Mouse (Mus musculus): Measurements from ENCODE around the gene Tcl1b2. TPM values are rescaled to one million over a fixed set of nuclear protein-coding genes. Genes with fewer than 3 reads are reported as not detected.
"Not testable (repeated sequence)": the region's sequence is repeated elsewhere in the genome, so short reads cannot be mapped to it uniquely, and the experiment has no call there.

Gene Tcl1b2
- polyA plus RNA-seq, 1 experiment from 2014 or later = not detected

GRCm38 (mm10) chr12:105127607-105128006, 18.2 kb upstream of the Tcl1b2 start:
- ATAC-seq (ENCODE audit: low FRiP score, low read depth) = no peak
- H3K27ac ChIP-seq = no peak overlapping the region
- no peaks in the 10 kb centered on the region; the same call in 1 of the 2 replicates for H3K9me3 ChIP-seq
- no peaks in the 10 kb centered on the region for H3K27me3 ChIP-seq (replicated peaks)
- no peaks in the 10 kb centered on the region for H3K4me1 ChIP-seq
- H3K4me3 ChIP-seq = no peak overlapping the region
- WGBS = 88% methylated on average over 2 of the region's 2 CpGs
- H3K36me3 ChIP-seq = no peaks in the 10 kb centered on the region
- H3K4me2 ChIP-seq (replicated peaks) = no peak overlapping the region
- no peak overlapping the region for H3K9ac ChIP-seq

- not testable (repeated sequence) for ATAC-seq (ENCODE audit: low FRiP score, low read depth); H3K4me2 ChIP-seq (replicated peaks); H3K9ac ChIP-seq; H3K36me3 ChIP-seq; H3K27ac ChIP-seq; H3K27me3 ChIP-seq (replicated peaks); H3K4me3 ChIP-seq; H3K9me3 ChIP-seq; H3K4me1 ChIP-seq
- 62% methylated on average over 3 of the region's 3 CpGs for WGBS
Measured at GRCm38 (mm10) chr12:105129494-105130205, 16.2 kb upstream of the Tcl1b2 start.

GRCm38 (mm10) chr12:105134167-105134566, 11.6 kb upstream of the Tcl1b2 start:
- H3K4me2 ChIP-seq (replicated peaks); H3K36me3 ChIP-seq: not testable (repeated sequence)

GRCm38 (mm10) chr12:105134826-105135225, 11.0 kb upstream of the Tcl1b2 start:
- H3K9ac ChIP-seq; H3K27me3 ChIP-seq (replicated peaks); H3K9me3 ChIP-seq; ATAC-seq (ENCODE audit: low FRiP score, low read depth); H3K4me3 ChIP-seq; H3K27ac ChIP-seq; H3K36me3 ChIP-seq; H3K4me2 ChIP-seq (replicated peaks); H3K4me1 ChIP-seq: not testable (repeated sequence)
- WGBS = 85% methylated on average over 4 of the region's 4 CpGs

More at GRCm38 (mm10) chr12:105134167-105134566, 11.6 kb upstream of the Tcl1b2 start:
- not testable (repeated sequence) for H3K27ac ChIP-seq; H3K9ac ChIP-seq; H3K9me3 ChIP-seq; H3K4me3 ChIP-seq; H3K4me1 ChIP-seq; H3K27me3 ChIP-seq (replicated peaks); ATAC-seq (ENCODE audit: low FRiP score, low read depth)
- WGBS = 68% methylated on average over 2 of the region's 2 CpGs

DNA sequence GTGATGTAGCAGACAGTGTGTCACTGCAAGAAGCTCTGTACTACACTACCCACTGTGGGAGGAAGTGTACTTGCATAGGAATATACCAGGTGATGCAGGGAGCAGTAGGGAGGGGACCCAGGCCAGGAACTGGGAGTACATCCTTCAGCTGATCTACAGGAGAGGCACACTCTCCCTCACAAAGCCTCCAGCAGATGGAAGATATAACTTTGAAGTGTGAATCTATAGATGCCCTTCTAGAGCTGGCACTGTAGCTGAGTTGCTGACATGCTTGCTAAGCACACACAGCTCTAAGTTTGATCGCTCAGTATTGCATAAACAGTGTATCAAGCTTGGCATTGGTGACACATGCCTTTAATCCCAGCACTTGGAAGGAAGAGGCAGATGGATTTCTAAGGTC, 8.1 kb upstream of the Tcl1b2 start:
- 88% methylated on average over 1 of the region's 1 CpGs for WGBS
- not testable (repeated sequence) for H3K36me3 ChIP-seq; H3K4me3 ChIP-seq; H3K4me1 ChIP-seq; H3K9ac ChIP-seq; H3K4me2 ChIP-seq (replicated peaks); H3K9me3 ChIP-seq; H3K27ac ChIP-seq; ATAC-seq (ENCODE audit: low FRiP score, low read depth); H3K27me3 ChIP-seq (replicated peaks)

GRCm38 (mm10) chr12:105143096-105143495, 2.7 kb upstream of the Tcl1b2 start:
- ATAC-seq (ENCODE audit: low FRiP score, low read depth) = no peak
- H3K9me3 ChIP-seq = no peaks in the 10 kb centered on the region
- no peak overlapping the region for H3K4me3 ChIP-seq
- no peak overlapping the region for H3K9ac ChIP-seq
- no peaks in the 10 kb centered on the region for H3K36me3 ChIP-seq
- no peak overlapping the region for H3K27ac ChIP-seq
- no peak overlapping the region for H3K4me2 ChIP-seq (replicated peaks)
- H3K27me3 ChIP-seq (replicated peaks) = no peaks in the 10 kb centered on the region
- H3K4me1 ChIP-seq = no peaks in the 10 kb centered on the region
- WGBS = 92% methylated on average over 3 of the region's 3 CpGs

- not testable (repeated sequence) for H3K4me1 ChIP-seq; H3K27ac ChIP-seq; H3K36me3 ChIP-seq; H3K4me3 ChIP-seq; H3K9ac ChIP-seq; H3K9me3 ChIP-seq; H3K4me2 ChIP-seq (replicated peaks); ATAC-seq (ENCODE audit: low FRiP score, low read depth); H3K27me3 ChIP-seq (replicated peaks)
- WGBS = 54% methylated on average over 1 of the region's 1 CpGs
Measured at GRCm38 (mm10) chr12:105144928-105145327, 886 bp upstream of the Tcl1b2 start.

- H3K9ac ChIP-seq; H3K27me3 ChIP-seq (replicated peaks); H3K4me1 ChIP-seq; ATAC-seq (ENCODE audit: low FRiP score, low read depth); H3K27ac ChIP-seq; H3K9me3 ChIP-seq; H3K4me3 ChIP-seq; H3K36me3 ChIP-seq; H3K4me2 ChIP-seq (replicated peaks): not testable (repeated sequence)
- WGBS = 89% methylated on average over 4 of the region's 4 CpGs
Measured at GRCm38 (mm10) chr12:105155286-105155685, 9.5 kb downstream of the Tcl1b2 start.

DNA sequence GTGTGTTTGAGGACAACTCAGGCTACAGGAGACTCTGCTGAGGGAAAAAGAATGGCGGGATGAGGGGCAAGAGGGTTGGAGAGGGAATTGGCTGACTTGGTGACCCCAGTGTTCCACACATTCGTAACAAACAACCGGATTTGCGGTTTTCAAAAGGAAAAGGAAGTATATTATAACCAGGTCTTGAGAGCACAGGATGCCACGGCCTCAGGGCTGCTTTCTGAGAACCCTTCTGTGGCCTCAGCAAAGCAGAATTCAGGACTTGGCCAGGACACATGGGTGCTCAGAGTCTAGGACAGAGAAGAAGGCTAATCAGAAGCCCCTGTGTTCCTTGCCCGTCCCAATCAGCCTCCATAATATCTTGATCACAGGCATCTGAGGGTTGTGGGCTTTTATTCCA, 13.0 kb downstream of the Tcl1b2 start:
- ATAC-seq (ENCODE audit: low FRiP score, low read depth) = no peak
- Histone ChIP-seq H3K9ac (no peak overlapping the region), H3K27me3 (replicated peaks) (no peaks in the 10 kb centered on the region), H3K27ac (no peak overlapping the region), H3K4me2 (replicated peaks) (no peak overlapping the region), H3K4me3 (no peak overlapping the region), H3K4me1 (no peaks in the 10 kb centered on the region), H3K36me3 (no peaks in the 10 kb centered on the region), H3K9me3 (no peaks in the 10 kb centered on the region)
- 88% methylated on average over 6 of the region's 6 CpGs for WGBS

GRCm38 (mm10) chr12:105159390-105159789, 13.6 kb downstream of the Tcl1b2 start, which contains the start of gene Tcl1b1:
Gene Tcl1b1 (plus strand): TSS chr12:105159690.
- ATAC-seq (ENCODE audit: low FRiP score, low read depth) = no peak

DNA sequence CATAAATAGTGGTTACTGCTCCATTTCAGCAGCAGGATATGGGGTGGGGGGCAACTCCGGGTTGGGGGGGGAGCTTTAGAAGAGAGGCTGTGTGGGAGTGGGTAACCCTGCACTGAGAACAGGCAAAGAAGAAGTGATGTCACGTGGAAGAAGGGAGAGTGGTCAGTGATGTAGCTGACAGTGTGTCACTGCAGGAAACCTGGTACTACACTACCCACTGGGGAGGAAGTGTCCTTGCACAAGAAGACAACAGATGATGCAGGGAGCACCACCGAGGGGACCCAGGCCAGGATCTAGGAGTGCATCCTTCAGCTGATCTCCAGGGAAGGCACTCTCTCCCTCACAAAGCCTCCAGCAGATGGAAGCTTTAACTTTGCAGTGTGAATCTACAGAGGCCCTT, 20.9 kb downstream of the Tcl1b2 start:
- no peak for ATAC-seq (ENCODE audit: low FRiP score, low read depth)
- H3K9ac ChIP-seq = no peak overlapping the region
- H3K9me3 ChIP-seq = no peaks in the 10 kb centered on the region
- H3K36me3 ChIP-seq = no peaks in the 10 kb centered on the region
- no peak overlapping the region for H3K4me2 ChIP-seq (replicated peaks)
- H3K27ac ChIP-seq = no peak overlapping the region
- H3K4me3 ChIP-seq = no peak overlapping the region
- no peaks in the 10 kb centered on the region for H3K4me1 ChIP-seq
- no peaks in the 10 kb centered on the region for H3K27me3 ChIP-seq (replicated peaks)
- 75% methylated on average over 3 of the region's 3 CpGs for WGBS

More at GRCm38 (mm10) chr12:105159390-105159789, 13.6 kb downstream of the Tcl1b2 start, which contains the start of gene Tcl1b1:
- 82% methylated on average over 4 of the region's 4 CpGs for WGBS
- H3K27ac ChIP-seq = no peak within 1 kb of the TSS
- no peaks in the 10 kb centered on the region for H3K4me1 ChIP-seq
- H3K9ac ChIP-seq = no peak within 1 kb of the TSS
- H3K27me3 ChIP-seq (replicated peaks) = no peaks in the 10 kb centered on the region
- no peaks in the 10 kb centered on the region for H3K9me3 ChIP-seq
- H3K4me2 ChIP-seq (replicated peaks) = no peak within 1 kb of the TSS
- H3K4me3 ChIP-seq = no peak within 1 kb of the TSS
- no peaks in the 10 kb centered on the region for H3K36me3 ChIP-seq

GRCm38 (mm10) chr12:105173366-105173765, 27.6 kb downstream of the Tcl1b2 start:
- 92% methylated on average over 2 of the region's 2 CpGs for WGBS
- H3K27me3 ChIP-seq (replicated peaks) = no peaks in the 10 kb centered on the region
- H3K36me3 ChIP-seq = no peaks in the 10 kb centered on the region
- H3K4me3 ChIP-seq = no peak overlapping the region
- no peak overlapping the region for H3K4me2 ChIP-seq (replicated peaks)
- no peak overlapping the region for H3K9ac ChIP-seq
- no peak for ATAC-seq (ENCODE audit: low FRiP score, low read depth)
- no peak overlapping the region for H3K27ac ChIP-seq
- no peaks in the 10 kb centered on the region for H3K4me1 ChIP-seq
- H3K9me3 ChIP-seq = no peaks in the 10 kb centered on the region

GRCm38 (mm10) chr12:105174318-105174717, 28.5 kb downstream of the Tcl1b2 start:
- not testable (repeated sequence) for H3K4me2 ChIP-seq (replicated peaks); H3K4me1 ChIP-seq; H3K9ac ChIP-seq; H3K4me3 ChIP-seq; H3K9me3 ChIP-seq; H3K36me3 ChIP-seq; ATAC-seq (ENCODE audit: low FRiP score, low read depth); H3K27me3 ChIP-seq (replicated peaks); H3K27ac ChIP-seq
- WGBS = 37% methylated on average over 2 of the region's 2 CpGs

Data from neural tube, embryonic 12.5 days (tissue).